Mouse (Mus musculus) stomach, embryonic 15.5 days (tissue): Measurements from ENCODE around the gene Nlrp4a. TPM values are rescaled to one million over a fixed set of nuclear protein-coding genes. Genes with fewer than 3 reads are reported as not detected.
"Not testable (repeated sequence)": the region's sequence is repeated elsewhere in the genome, so short reads cannot be mapped to it uniquely, and the experiment has no call there.

Source experiments
- ATAC-seq: fragments of 200-750 bp; cut with Nextera tagmentation; 2 replicates; pipeline ENCODE4 v1.8.0; 2017; ENCODE audit warnings: low read depth, moderate number of reproducible peaks, moderate TSS enrichment; ENCODE audit not compliant: insufficient read depth, low FRiP score
- H3K27ac ChIP-seq: fragments of 300-500 bp; sonication (generic); 2 replicates; pipeline ENCODE4 v1.5.1; 2015; ENCODE audit warnings: mild to moderate bottlenecking, inconsistent platforms
- H3K27me3 ChIP-seq: fragments of 300-500 bp; sonication (generic); replicated peaks from 2 replicates; pipeline ENCODE4 v1.6.1; 2015; ENCODE audit warnings: inconsistent platforms
- H3K36me3 ChIP-seq: fragments of 300-500 bp; sonication (generic); 2 replicates; pipeline ENCODE4 v1.6.1; 2015; ENCODE audit warnings: inconsistent platforms
- H3K4me1 ChIP-seq: fragments of 300-500 bp; sonication (generic); 2 replicates; pipeline ENCODE4 v1.6.1; 2015; ENCODE audit warnings: inconsistent platforms
- H3K4me2 ChIP-seq: fragments of 300-500 bp; sonication (generic); 2 replicates; pipeline ENCODE4 v1.6.1; 2015; ENCODE audit warnings: mild to moderate bottlenecking, inconsistent platforms
- H3K4me3 ChIP-seq: fragments of 300-500 bp; sonication (generic); replicated peaks from 2 replicates; pipeline ENCODE4 v1.5.1; 2015; ENCODE audit warnings: inconsistent platforms
- H3K9ac ChIP-seq: fragments of 300-500 bp; sonication (generic); 2 replicates; pipeline ENCODE4 v1.6.1; 2015; ENCODE audit warnings: inconsistent platforms
- H3K9me3 ChIP-seq: fragments of 300-500 bp; sonication (generic); 2 replicates; pipeline ENCODE4 v1.6.1; 2016; ENCODE audit warnings: inconsistent platforms
- WGBS: fragments of 180-500 bp; shearing (Covaris S2); methylation state at CpG from one replicate; pipeline ENCODE4 v1.1.7; 2015; 5-methylcytosine and 5-hydroxymethylcytosine counted together
- polyA plus RNA-seq: library from polyadenylated mRNA; unstranded; fragments of >200 nt; fragmentation: Nextera tagmentation; extraction: Ambion mirVana; gene quantifications from 2 replicates; pipeline ENCODE4 v1.2.1, GENCODE M21; 2015

Gene Nlrp4a
- polyA plus RNA-seq: not detected in 2 replicates

GRCm38 (mm10) chr7:26434813-26435212 is at the start of gene Nlrp4a:
TSS of gene Nlrp4a (plus strand) at chr7:26435113.
- H3K9me3 ChIP-seq: no peaks in the 10 kb centered on the region
- H3K27ac ChIP-seq: no peak within 1 kb of the TSS
- no peak within 1 kb of the TSS for H3K4me3 ChIP-seq
- no peaks in the 10 kb centered on the region for H3K36me3 ChIP-seq
- H3K27me3 ChIP-seq: no peaks in the 10 kb centered on the region
- no peak within 1 kb of the TSS for H3K9ac ChIP-seq
- no peak for ATAC-seq
- 83% methylated on average over 5 of the region's 5 CpGs for WGBS
- no peak within 1 kb of the TSS for H3K4me2 ChIP-seq
- no peaks in the 10 kb centered on the region for H3K4me1 ChIP-seq

GRCm38 (mm10) chr7:26386691-26387090 is 48.2 kb upstream of the Nlrp4a start:
- H3K4me2 ChIP-seq, H3K9ac ChIP-seq, H3K4me3 ChIP-seq, H3K4me1 ChIP-seq, H3K27ac ChIP-seq, H3K27me3 ChIP-seq, H3K9me3 ChIP-seq, ATAC-seq, H3K36me3 ChIP-seq: not testable (repeated sequence)
- WGBS: 72% methylated on average over 5 of the region's 5 CpGs

GRCm38 (mm10) chr7:26391137-26391536 is 43.8 kb upstream of the Nlrp4a start:
- not testable (repeated sequence) for H3K4me1 ChIP-seq, H3K4me3 ChIP-seq, H3K27me3 ChIP-seq, ATAC-seq, H3K9ac ChIP-seq, H3K4me2 ChIP-seq, H3K36me3 ChIP-seq, H3K27ac ChIP-seq, H3K9me3 ChIP-seq
- 69% methylated on average over 2 of the region's 2 CpGs for whole genome bisulfite sequencing

GRCm38 (mm10) chr7:26391811-26392210 is 43.1 kb upstream of the Nlrp4a start:
- H3K9me3 ChIP-seq, H3K27me3 ChIP-seq, H3K27ac ChIP-seq, H3K9ac ChIP-seq, H3K36me3 ChIP-seq, H3K4me1 ChIP-seq, H3K4me2 ChIP-seq, ATAC-seq, H3K4me3 ChIP-seq: not testable (repeated sequence)
- 88% methylated on average over 6 of the region's 6 CpGs for WGBS

- not testable (repeated sequence) for H3K27me3 ChIP-seq, H3K9me3 ChIP-seq, H3K4me3 ChIP-seq, H3K36me3 ChIP-seq, H3K27ac ChIP-seq, H3K4me2 ChIP-seq, H3K4me1 ChIP-seq, ATAC-seq, H3K9ac ChIP-seq
- 57% methylated on average over 2 of the region's 2 CpGs for WGBS
Observed at GRCm38 (mm10) chr7:26403600-26403999, 31.3 kb upstream of the Nlrp4a start, which contains the start of gene Nlrp9c. TSS of gene Nlrp9c (minus strand) at chr7:26403700.

- no peaks in the 10 kb centered on the region for H3K27me3 ChIP-seq
- H3K9ac ChIP-seq: no peak overlapping the region
- H3K4me1 ChIP-seq: no peaks in the 10 kb centered on the region
- ATAC-seq: no peak
- no peaks in the 10 kb centered on the region for H3K36me3 ChIP-seq
- no peak overlapping the region for H3K4me2 ChIP-seq
- 0 out of 2 replicates have a peak, but pooled peaks cover 6% of the 10 kb centered on the region for H3K9me3 ChIP-seq
- H3K27ac ChIP-seq: no peak overlapping the region
- no peak overlapping the region for H3K4me3 ChIP-seq
Observed at GRCm38 (mm10) chr7:26476690-26477089, 41.8 kb downstream of the Nlrp4a start.

- not testable (repeated sequence) for H3K27me3 ChIP-seq, H3K4me1 ChIP-seq, H3K9ac ChIP-seq, H3K4me2 ChIP-seq, ATAC-seq, H3K36me3 ChIP-seq, H3K27ac ChIP-seq, H3K4me3 ChIP-seq, H3K9me3 ChIP-seq
- WGBS: 74% methylated on average over 18 of the region's 18 CpGs
Observed at GRCm38 (mm10) chr7:26489514-26489913, 54.6 kb downstream of the Nlrp4a start.

Other genes with a start within 250 kb of the Nlrp4a start
- not detected in 2 replicates for gene Vmn1r184, start 174.8 kb upstream of the Nlrp4a start, polyA plus RNA-seq
- gene Cyp2a4, start 127.9 kb upstream of the Nlrp4a start, polyA plus RNA-seq: not detected in 2 replicates
- not detected in 2 replicates for gene Nlrp9c, start 31.4 kb upstream of the Nlrp4a start, polyA plus RNA-seq
- not detected in 2 replicates for gene Nlrp9a, start 99.9 kb downstream of the Nlrp4a start, polyA plus RNA-seq
- not detected in 2 replicates for gene Vmn1r185, start 183.4 kb downstream of the Nlrp4a start, polyA plus RNA-seq